Mouse (Mus musculus): ENCODE data around the gene Sash1. TPM values are rescaled to one million over a fixed set of nuclear protein-coding genes. Genes with fewer than 3 reads are reported as not detected.

Sash1 gene
- polyA plus RNA-seq, 1 experiment = 0.03 TPM

DNA sequence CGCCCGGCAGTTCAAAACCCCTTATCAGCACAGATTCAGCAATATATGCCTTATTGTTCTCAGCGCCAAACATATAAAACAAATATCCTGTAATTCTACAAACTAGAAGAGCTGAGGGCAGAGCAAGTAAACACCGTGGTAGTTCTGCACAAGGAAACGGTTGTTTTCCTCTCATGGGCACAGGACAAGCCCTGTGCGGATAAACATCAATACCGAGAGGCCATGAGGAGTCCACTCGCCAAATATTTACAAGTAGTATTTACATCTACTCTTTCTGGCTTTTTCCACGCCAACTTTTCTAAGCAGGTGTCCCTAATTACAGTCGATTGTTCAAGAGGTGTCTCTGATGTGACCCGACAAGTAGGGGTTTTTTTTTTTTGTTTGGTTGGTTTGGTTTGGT, 669 bp downstream of the Sash1 start:
- TF ChIP-seq TAL1 (IDR thresholded peaks at IDR 0.05; ENCODE audit: low read length) = no peak
- TF ChIP-seq GATA1 (IDR thresholded peaks at IDR 0.05; ENCODE audit: low read length) = no peak
- Histone ChIP-seq H3K4me3 (replicated peaks) (peak overlapping the region; percentile 60), H3K27me3 (ENCODE audit: control insufficient read depth) (peaks cover 37% of the 10 kb centered on the region), H3K9me3 (ENCODE audit: control insufficient read depth, low read length) (no peaks in the 10 kb centered on the region; the same call in 1 of the 2 replicates), H3K4me1 (ENCODE audit: control insufficient read depth) (peaks cover 7% of the 10 kb centered on the region), H3K36me3 (ENCODE audit: control insufficient read depth) (no peaks in the 10 kb centered on the region)

DNA sequence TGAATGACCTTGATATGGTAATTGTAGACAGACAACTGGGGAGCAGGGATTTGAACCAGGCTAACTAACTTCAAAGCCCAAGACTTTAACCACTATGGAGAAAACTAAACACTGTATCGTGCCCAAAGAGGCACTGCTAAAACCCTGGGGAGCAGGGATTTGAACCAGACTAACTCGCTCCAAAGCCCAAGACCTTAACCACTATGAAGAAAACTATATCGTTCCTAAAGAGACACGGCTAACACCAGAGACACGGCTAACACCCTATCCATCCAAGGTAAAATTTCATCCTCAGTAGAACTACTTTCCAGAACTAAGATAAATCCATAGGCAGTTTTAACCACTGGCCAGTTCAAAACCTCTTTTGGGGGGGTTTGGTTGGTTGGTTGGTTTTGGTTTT, 1.3 kb downstream of the Sash1 start:
- H3K9me3 ChIP-seq (ENCODE audit: control insufficient read depth, low read length) = no peaks in the 10 kb centered on the region; the same call in 1 of the 2 replicates
- peaks cover 7% of the 10 kb centered on the region for H3K4me1 ChIP-seq (ENCODE audit: control insufficient read depth)
- peaks cover 37% of the 10 kb centered on the region for H3K27me3 ChIP-seq (ENCODE audit: control insufficient read depth)
- no peak for TF ChIP-seq GATA1 (IDR thresholded peaks at IDR 0.05; ENCODE audit: low read length)
- no peak for TF ChIP-seq TAL1 (IDR thresholded peaks at IDR 0.05; ENCODE audit: low read length)
- no peak overlapping the region for H3K4me3 ChIP-seq (replicated peaks)
- H3K36me3 ChIP-seq (ENCODE audit: control insufficient read depth) = no peaks in the 10 kb centered on the region

DNA sequence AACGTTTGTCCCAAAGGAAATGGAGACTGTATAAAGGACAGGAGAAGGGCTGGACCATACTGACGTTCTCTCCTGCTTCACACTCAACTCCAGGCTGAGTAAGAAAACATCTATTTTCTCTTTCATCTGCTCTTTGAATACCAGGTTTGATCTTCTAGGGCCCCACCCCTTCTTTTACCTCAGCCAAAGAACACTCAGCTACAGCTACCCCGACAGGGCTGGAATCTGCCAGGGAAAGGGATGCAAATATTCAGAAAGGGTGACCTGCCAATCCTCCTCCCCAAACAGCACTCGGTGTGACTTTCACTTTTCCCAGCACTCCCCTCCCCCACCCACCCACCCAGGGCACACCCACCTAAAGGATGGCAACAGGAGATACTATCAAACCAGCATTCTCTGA, 2.2 kb downstream of the Sash1 start:
- Histone ChIP-seq H3K27me3 (ENCODE audit: control insufficient read depth) (peaks cover 37% of the 10 kb centered on the region), H3K4me1 (ENCODE audit: control insufficient read depth) (peaks cover 9% of the 10 kb centered on the region), H3K36me3 (ENCODE audit: control insufficient read depth) (no peaks in the 10 kb centered on the region), H3K9me3 (ENCODE audit: control insufficient read depth, low read length) (no peaks in the 10 kb centered on the region; the same call in 1 of the 2 replicates), H3K4me3 (replicated peaks) (no peak overlapping the region)
- TF ChIP-seq TAL1 (IDR thresholded peaks at IDR 0.05; ENCODE audit: low read length) = no peak
- no peak for TF ChIP-seq GATA1 (IDR thresholded peaks at IDR 0.05; ENCODE audit: low read length)

DNA sequence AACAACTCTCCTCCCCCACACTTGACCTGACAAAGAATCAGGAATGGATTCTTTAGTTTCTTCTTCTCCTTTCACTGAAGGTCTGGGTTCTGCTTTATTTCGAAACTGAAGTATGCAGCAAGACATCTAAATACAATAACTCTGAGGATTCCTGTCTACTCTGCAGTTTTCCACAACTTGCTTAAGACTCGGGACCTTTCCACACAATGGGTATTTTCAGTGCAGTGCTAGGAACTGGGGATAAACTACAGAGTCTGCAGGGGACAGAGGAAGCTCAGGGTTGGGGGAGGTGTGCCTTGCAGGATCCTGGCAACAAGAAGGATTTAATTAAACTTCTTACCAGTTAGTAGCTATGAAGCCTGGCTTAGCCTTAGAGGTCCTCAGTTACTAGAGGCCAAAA, 4.1 kb downstream of the Sash1 start:
- Histone ChIP-seq H3K4me1 (ENCODE audit: control insufficient read depth) (peaks cover 9% of the 10 kb centered on the region), H3K36me3 (ENCODE audit: control insufficient read depth) (no peaks in the 10 kb centered on the region), H3K27me3 (ENCODE audit: control insufficient read depth) (peaks cover 26% of the 10 kb centered on the region), H3K9me3 (ENCODE audit: control insufficient read depth, low read length) (no peaks in the 10 kb centered on the region; the same call in 1 of the 2 replicates), H3K4me3 (replicated peaks) (no peak overlapping the region)
- TF ChIP-seq GATA1 (IDR thresholded peaks at IDR 0.05; ENCODE audit: low read length) (no peak), TAL1 (IDR thresholded peaks at IDR 0.05; ENCODE audit: low read length) (no peak)

DNA sequence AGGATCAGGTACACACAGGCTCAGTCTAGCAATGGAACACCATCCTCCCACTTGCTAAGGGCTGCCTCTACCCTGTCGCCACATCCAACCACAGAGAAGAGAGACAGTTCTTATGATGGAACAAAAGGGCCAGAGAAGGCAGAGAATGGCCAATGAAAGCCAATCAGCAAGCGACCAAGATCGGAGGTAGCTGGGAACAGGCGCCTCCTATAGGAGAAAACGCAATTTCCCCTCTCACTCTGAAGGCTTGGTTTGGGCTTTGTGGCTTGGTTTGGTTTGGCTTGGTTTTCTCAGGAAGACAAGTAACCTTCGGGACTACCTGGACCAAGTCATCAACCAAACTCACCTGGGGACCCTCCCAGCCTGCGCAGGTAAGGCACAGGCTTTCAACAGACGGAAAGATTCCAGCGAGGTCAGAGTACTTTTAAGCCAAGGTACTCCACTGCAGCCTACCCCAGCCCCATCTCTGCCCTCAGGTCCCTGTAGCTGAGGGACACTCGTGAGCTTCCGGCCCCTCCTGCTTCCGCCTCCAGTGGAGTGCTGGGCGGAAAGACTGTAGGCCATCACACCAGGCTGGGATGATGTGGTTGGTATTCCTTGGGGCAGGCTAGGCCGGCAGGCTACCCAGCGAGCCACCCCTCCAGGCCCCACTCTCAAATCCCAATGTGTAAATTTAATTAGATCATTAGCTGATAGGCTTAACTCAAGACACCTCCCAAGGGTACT, 4.8 kb downstream of the Sash1 start:
- Histone ChIP-seq H3K9me3 (ENCODE audit: control insufficient read depth, low read length) (no peaks in the 10 kb centered on the region; the same call in 1 of the 2 replicates), H3K4me1 (ENCODE audit: control insufficient read depth) (peaks cover 9% of the 10 kb centered on the region), H3K4me3 (replicated peaks) (no peak overlapping the region), H3K27me3 (ENCODE audit: control insufficient read depth) (peaks cover 20% of the 10 kb centered on the region), H3K36me3 (ENCODE audit: control insufficient read depth) (no peaks in the 10 kb centered on the region)
- TF ChIP-seq TAL1 (IDR thresholded peaks at IDR 0.05; ENCODE audit: low read length) = no peak
- TF ChIP-seq GATA1 (IDR thresholded peaks at IDR 0.05; ENCODE audit: low read length) = no peak

DNA sequence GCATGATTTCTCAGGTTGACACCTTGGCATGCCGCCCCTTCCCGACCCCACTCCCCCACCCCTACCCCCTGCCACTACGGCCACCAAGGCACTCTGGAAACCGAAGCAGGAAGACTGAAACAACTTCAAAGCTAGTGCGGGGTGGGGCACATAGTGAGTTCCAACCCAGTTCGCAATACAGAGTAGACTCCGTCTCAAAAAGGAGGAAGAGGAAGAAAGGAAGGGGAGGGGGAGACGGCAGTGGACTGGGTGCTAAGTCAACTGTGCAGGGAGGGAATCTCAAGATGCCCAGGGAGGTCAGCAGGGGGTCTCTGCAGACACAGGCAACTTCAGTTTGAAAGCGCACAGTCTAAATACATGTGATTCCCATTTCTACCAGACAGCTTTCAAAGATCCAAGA, 7.0 kb downstream of the Sash1 start:
- TF ChIP-seq TAL1 (IDR thresholded peaks at IDR 0.05; ENCODE audit: low read length) (no peak), GATA1 (IDR thresholded peaks at IDR 0.05; ENCODE audit: low read length) (no peak)
- Histone ChIP-seq H3K9me3 (ENCODE audit: control insufficient read depth, low read length) (no peaks in the 10 kb centered on the region), H3K4me1 (ENCODE audit: control insufficient read depth) (peaks cover 5% of the 10 kb centered on the region; the same call in 1 of the 2 replicates), H3K27me3 (ENCODE audit: control insufficient read depth) (no peaks in the 10 kb centered on the region; the same call in 1 of the 2 replicates), H3K4me3 (replicated peaks) (no peak overlapping the region), H3K36me3 (ENCODE audit: control insufficient read depth) (no peaks in the 10 kb centered on the region)

DNA sequence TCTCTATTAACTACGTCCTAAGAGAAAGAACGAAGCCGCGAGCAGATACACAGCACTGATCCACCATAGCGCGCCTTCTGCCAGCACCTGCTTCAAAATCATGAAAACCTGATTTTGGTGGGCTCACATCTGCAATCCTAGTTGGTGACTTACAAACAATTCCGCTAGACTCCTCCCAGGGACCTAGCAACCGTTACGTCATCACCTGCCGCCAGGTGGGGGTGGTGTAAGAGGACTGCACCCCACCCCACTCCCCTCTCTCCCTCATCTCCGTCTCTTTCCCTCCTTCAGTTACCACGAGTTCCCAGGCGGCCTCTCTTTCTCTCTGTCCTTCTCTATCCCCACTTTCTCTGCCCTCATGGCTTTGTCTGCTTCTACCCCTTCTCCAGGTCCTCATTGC, 7.5 kb downstream of the Sash1 start:
- Histone ChIP-seq H3K27me3 (ENCODE audit: control insufficient read depth) (no peaks in the 10 kb centered on the region), H3K9me3 (ENCODE audit: control insufficient read depth, low read length) (no peaks in the 10 kb centered on the region), H3K36me3 (ENCODE audit: control insufficient read depth) (no peaks in the 10 kb centered on the region), H3K4me3 (replicated peaks) (no peak overlapping the region), H3K4me1 (ENCODE audit: control insufficient read depth) (peaks cover 5% of the 10 kb centered on the region; the same call in 1 of the 2 replicates)
- TF ChIP-seq GATA1 (IDR thresholded peaks at IDR 0.05; ENCODE audit: low read length) (no peak), TAL1 (IDR thresholded peaks at IDR 0.05; ENCODE audit: low read length) (no peak)

DNA sequence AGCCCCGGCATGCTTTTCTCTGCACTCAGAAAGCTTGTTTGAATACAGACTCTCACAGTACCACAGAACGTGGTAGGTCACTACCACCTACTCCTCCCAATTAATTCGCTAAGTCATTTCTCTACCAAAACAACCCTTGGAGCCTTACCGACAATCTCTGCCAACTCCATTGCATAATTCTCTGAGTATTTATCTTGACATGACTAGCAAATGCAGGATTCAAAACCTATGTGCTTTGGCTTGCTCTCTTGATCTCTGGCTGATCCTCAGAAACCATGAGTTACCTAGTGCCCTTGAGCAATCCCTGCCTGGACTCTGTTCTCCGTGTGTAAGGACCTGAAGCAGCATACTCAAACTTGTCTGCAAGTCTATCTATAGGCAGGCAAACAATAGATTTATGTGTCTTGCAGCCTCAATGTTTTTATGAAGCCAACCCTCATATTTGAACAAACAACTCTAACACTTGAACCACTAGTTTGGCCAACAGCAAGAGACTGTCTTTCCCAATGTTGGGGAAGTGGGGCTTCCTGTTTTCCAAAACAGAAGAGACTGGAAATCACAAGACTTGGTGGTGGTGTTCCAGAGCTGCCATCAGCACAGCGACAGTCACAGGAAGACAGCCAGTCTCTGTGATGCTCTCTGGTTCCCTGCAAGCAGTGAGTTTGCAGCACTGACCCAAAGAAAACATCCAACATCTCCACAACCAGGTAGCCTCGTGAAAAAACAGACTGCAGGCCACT, 12.1 kb downstream of the Sash1 start:
- TF ChIP-seq TAL1 (IDR thresholded peaks at IDR 0.05; ENCODE audit: low read length) (no peak), GATA1 (IDR thresholded peaks at IDR 0.05; ENCODE audit: low read length) (no peak)
- H3K9me3 ChIP-seq (ENCODE audit: control insufficient read depth, low read length) = no peaks in the 10 kb centered on the region

DNA sequence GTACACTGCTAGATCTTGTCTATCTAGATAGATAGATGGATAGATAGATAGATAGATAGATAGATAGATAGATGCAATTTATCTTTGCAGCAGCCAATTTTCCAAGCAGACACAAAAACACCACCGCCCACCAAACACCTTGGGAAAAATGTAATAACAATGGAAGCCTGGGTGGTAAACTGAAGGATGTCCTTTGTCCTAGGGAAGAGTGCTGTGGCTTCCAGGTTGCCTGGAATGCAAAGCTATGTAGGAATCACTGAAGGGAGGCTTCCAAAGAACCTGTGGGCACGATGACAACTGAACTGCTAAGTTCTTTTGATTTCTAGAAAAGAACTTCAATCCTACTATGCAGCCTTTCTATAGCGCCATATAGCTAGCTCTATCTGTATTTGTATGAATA, 13.1 kb downstream of the Sash1 start:
- no peaks in the 10 kb centered on the region for H3K36me3 ChIP-seq (ENCODE audit: control insufficient read depth)
- TF ChIP-seq TAL1 (IDR thresholded peaks at IDR 0.05; ENCODE audit: low read length) = no peak
- no peak for TF ChIP-seq GATA1 (IDR thresholded peaks at IDR 0.05; ENCODE audit: low read length)
- no peak overlapping the region for H3K4me3 ChIP-seq (replicated peaks)
- no peaks in the 10 kb centered on the region for H3K27me3 ChIP-seq (ENCODE audit: control insufficient read depth)
- H3K9me3 ChIP-seq (ENCODE audit: control insufficient read depth, low read length) = no peaks in the 10 kb centered on the region
- H3K4me1 ChIP-seq (ENCODE audit: control insufficient read depth) = no peaks in the 10 kb centered on the region

More for the DNA sequence above, 12.1 kb downstream of the Sash1 start:
- Histone ChIP-seq H3K36me3 (ENCODE audit: control insufficient read depth) (no peaks in the 10 kb centered on the region), H3K27me3 (ENCODE audit: control insufficient read depth) (no peaks in the 10 kb centered on the region), H3K4me3 (replicated peaks) (no peak overlapping the region), H3K4me1 (ENCODE audit: control insufficient read depth) (no peaks in the 10 kb centered on the region; the same call in 1 of the 2 replicates)
